Mouse (Mus musculus): ENCODE measurements around the gene Ppp1r17. TPM values are rescaled to one million over a fixed set of nuclear protein-coding genes. Genes with fewer than 3 reads are reported as not detected.

Ppp1r17 gene
- polyA plus RNA-seq, 1 experiment: not detected

DNA sequence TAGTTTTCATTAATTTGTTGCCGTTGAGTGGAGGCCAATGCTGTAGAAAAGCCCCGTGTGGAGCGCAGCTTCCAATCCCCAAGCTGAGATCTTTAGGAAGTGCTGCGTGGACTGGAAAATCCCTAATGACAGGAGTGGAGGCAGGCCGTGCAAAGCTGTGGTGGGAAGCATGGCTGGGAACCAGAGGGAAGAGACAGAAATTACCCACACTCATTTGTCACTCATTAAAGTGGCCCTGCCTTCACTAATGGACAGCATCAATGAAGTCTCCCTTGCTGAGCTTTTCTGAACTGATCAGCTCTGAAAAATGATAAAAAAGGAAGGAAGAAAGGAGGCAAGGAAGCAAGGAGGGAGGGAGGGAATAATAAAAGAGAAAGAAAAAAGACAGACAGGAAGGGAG, 12.7 kb downstream of the Ppp1r17 start:
- H3K4me3 ChIP-seq (ENCODE audit: insufficient read depth, low read depth, low read length): no peak overlapping the region
- H3K27ac ChIP-seq (ENCODE audit: insufficient read depth, low read depth, low read length): no peak overlapping the region
- no peaks in the 10 kb centered on the region for H3K4me1 ChIP-seq (ENCODE audit: control insufficient read depth, insufficient read depth, low read length)
- TF ChIP-seq CTCF (IDR thresholded peaks at IDR 0.05; ENCODE audit: insufficient read depth, low read depth, low read length): no peak
- no peak for TF ChIP-seq POLR2A (IDR thresholded peaks at IDR 0.05; ENCODE audit: insufficient read depth, low read depth, low read length)
- 56% methylated on average over 5 of the region's 5 CpGs for WGBS

- Histone ChIP-seq H3K27ac (ENCODE audit: insufficient read depth, low read depth, low read length) (no peak overlapping the region), H3K4me1 (ENCODE audit: control insufficient read depth, insufficient read depth, low read length) (no peaks in the 10 kb centered on the region), H3K4me3 (ENCODE audit: insufficient read depth, low read depth, low read length) (no peak overlapping the region)
- TF ChIP-seq POLR2A (IDR thresholded peaks at IDR 0.05; ENCODE audit: insufficient read depth, low read depth, low read length): no peak
- no peak for TF ChIP-seq CTCF (IDR thresholded peaks at IDR 0.05; ENCODE audit: insufficient read depth, low read depth, low read length)
- WGBS: 86% methylated on average over 2 of the region's 2 CpGs
These were observed 14.9 kb downstream of the Ppp1r17 start for GRCm38 (mm10) chr6:56032231-56032630.

DNA sequence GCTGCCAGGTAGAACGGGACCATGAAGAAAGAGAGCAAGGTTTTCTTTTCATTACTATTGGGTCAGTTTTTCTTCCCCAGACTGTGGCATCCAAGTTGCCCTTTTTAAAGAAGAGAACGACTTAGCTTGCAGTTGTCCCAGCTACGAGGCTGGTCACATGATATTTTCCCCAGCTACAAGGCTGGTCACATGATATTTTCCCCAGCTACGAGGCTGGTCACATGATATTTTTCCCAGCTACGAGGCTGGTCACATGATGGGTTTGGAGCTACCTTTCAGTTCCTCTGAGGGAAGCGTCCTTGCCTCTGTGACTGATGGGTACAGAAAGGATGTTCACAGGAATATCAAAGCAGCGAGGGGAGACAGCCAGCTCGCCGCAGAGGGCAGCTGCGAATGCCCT, 17.8 kb downstream of the Ppp1r17 start:
- H3K27ac ChIP-seq (ENCODE audit: insufficient read depth, low read depth, low read length): no peak overlapping the region
- no peak for TF ChIP-seq POLR2A (IDR thresholded peaks at IDR 0.05; ENCODE audit: insufficient read depth, low read depth, low read length)
- no peak for TF ChIP-seq CTCF (IDR thresholded peaks at IDR 0.05; ENCODE audit: insufficient read depth, low read depth, low read length)
- H3K4me1 ChIP-seq (ENCODE audit: control insufficient read depth, insufficient read depth, low read length): no peaks in the 10 kb centered on the region
- H3K4me3 ChIP-seq (ENCODE audit: insufficient read depth, low read depth, low read length): no peak overlapping the region
- WGBS: 82% methylated on average over 10 of the region's 10 CpGs

DNA sequence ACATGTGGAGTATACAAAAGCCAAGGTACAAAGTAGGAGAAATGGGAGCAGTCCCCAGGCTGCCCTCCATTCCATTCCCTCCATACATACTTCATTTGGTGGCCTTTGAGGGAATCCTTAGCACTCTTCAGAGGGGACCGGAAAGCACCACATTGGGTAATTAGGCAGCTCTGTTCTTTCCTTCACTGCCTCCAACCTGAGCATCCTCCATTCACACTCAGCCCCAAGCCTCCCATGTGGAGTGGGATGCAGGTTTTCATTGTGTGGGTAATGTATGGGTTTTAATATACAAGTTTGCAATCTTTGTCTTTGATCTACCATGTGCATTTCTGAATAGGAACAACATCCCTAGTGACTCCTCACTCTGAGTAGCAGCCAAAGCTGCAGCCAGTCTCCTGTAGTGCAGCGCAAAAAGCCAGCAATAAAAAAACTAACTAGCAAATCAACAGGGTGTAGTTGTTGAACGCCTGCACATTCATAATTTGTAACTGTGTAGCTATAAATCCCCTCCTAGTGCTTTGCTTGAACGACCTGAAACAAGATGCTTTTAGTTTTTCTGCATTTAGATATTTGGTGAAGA, 22.3 kb downstream of the Ppp1r17 start:
- WGBS: 71% methylated on average over 4 of the region's 4 CpGs
- H3K4me3 ChIP-seq (ENCODE audit: insufficient read depth, low read depth, low read length): no peak overlapping the region
- H3K4me1 ChIP-seq (ENCODE audit: control insufficient read depth, insufficient read depth, low read length): no peaks in the 10 kb centered on the region
- TF ChIP-seq POLR2A (IDR thresholded peaks at IDR 0.05; ENCODE audit: insufficient read depth, low read depth, low read length) (no peak), CTCF (IDR thresholded peaks at IDR 0.05; ENCODE audit: insufficient read depth, low read depth, low read length) (no peak)
- no peak overlapping the region for H3K27ac ChIP-seq (ENCODE audit: insufficient read depth, low read depth, low read length)

- no peak overlapping the region for H3K27ac ChIP-seq (ENCODE audit: insufficient read depth, low read depth, low read length)
- WGBS: 71% methylated on average over 5 of the region's 5 CpGs
- H3K4me1 ChIP-seq (ENCODE audit: control insufficient read depth, insufficient read depth, low read length): no peaks in the 10 kb centered on the region
- no peak overlapping the region for H3K4me3 ChIP-seq (ENCODE audit: insufficient read depth, low read depth, low read length)
- no peak for TF ChIP-seq CTCF (IDR thresholded peaks at IDR 0.05; ENCODE audit: insufficient read depth, low read depth, low read length)
- TF ChIP-seq POLR2A (IDR thresholded peaks at IDR 0.05; ENCODE audit: insufficient read depth, low read depth, low read length): no peak
These were observed 27.0 kb downstream of the Ppp1r17 start for GRCm38 (mm10) chr6:56044270-56044669.

DNA sequence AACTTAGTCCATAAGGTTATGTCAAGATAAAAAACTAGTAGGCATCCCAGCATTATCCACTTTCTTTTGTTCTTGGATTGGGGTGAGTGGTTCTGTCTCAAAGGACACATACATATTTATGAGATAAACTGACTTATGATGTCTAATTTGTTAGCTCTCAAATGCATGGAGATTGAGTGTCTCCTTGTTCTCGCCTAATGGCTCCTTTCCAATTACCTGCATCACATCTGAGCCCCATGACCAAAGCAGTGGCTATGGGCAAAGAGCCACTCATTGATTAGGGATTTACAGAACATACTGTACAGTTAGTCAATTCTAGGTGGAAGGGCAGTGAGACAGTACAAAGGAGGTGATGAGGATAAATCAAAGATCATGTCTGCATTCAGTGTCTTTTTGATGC, 27.4 kb downstream of the Ppp1r17 start:
- TF ChIP-seq POLR2A (IDR thresholded peaks at IDR 0.05; ENCODE audit: insufficient read depth, low read depth, low read length): no peak
- TF ChIP-seq CTCF (IDR thresholded peaks at IDR 0.05; ENCODE audit: insufficient read depth, low read depth, low read length): no peak
- Histone ChIP-seq H3K4me3 (ENCODE audit: insufficient read depth, low read depth, low read length) (no peak overlapping the region), H3K27ac (ENCODE audit: insufficient read depth, low read depth, low read length) (no peak overlapping the region), H3K4me1 (ENCODE audit: control insufficient read depth, insufficient read depth, low read length) (no peaks in the 10 kb centered on the region)
- 95% methylated on average over 1 of the region's 1 CpGs for WGBS

DNA sequence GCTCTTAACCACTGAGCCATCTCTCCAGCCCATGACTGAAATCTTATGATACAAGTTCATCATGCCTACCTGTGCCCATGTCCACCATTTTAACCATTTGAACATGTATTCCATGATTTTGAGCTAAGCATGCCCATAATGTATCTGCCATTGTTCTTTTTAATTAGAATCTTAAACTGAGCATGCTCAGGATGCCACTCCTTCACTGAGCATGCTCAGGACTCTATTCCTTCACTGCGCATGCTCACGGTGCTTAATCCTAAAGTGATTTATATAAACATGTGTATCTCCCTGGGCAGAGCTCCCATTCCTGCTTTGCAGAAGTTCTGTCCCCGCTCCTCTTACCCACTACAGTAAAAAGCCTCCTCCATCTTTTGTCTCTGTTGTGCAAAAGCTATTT, 31.3 kb downstream of the Ppp1r17 start:
- Histone ChIP-seq H3K27ac (ENCODE audit: insufficient read depth, low read depth, low read length) (no peak overlapping the region), H3K4me3 (ENCODE audit: insufficient read depth, low read depth, low read length) (no peak overlapping the region), H3K4me1 (ENCODE audit: control insufficient read depth, insufficient read depth, low read length) (no peaks in the 10 kb centered on the region)
- no peak for TF ChIP-seq CTCF (IDR thresholded peaks at IDR 0.05; ENCODE audit: insufficient read depth, low read depth, low read length)
- TF ChIP-seq POLR2A (IDR thresholded peaks at IDR 0.05; ENCODE audit: insufficient read depth, low read depth, low read length): no peak
- 91% methylated on average over 3 of the region's 3 CpGs for WGBS

- TF ChIP-seq POLR2A (IDR thresholded peaks at IDR 0.05; ENCODE audit: insufficient read depth, low read depth, low read length): no peak
- H3K27ac ChIP-seq (ENCODE audit: insufficient read depth, low read depth, low read length): no peak overlapping the region
- no peak overlapping the region for H3K4me3 ChIP-seq (ENCODE audit: insufficient read depth, low read depth, low read length)
- H3K4me1 ChIP-seq (ENCODE audit: control insufficient read depth, insufficient read depth, low read length): no peaks in the 10 kb centered on the region
- WGBS: 20% methylated on average over 4 of the region's 4 CpGs
These were observed 31.8 kb downstream of the Ppp1r17 start for GRCm38 (mm10) chr6:56049104-56049503.

- no peak for TF ChIP-seq CTCF (IDR thresholded peaks at IDR 0.05; ENCODE audit: insufficient read depth, low read depth, low read length)
- no peak for TF ChIP-seq POLR2A (IDR thresholded peaks at IDR 0.05; ENCODE audit: insufficient read depth, low read depth, low read length)
- no peak overlapping the region for H3K4me3 ChIP-seq (ENCODE audit: insufficient read depth, low read depth, low read length)
- no peak overlapping the region for H3K27ac ChIP-seq (ENCODE audit: insufficient read depth, low read depth, low read length)
- H3K4me1 ChIP-seq (ENCODE audit: control insufficient read depth, insufficient read depth, low read length): no peaks in the 10 kb centered on the region
These were observed 46.4 kb downstream of the Ppp1r17 start for GRCm38 (mm10) chr6:56063736-56064135.
